Mouse (Mus musculus) ES-E14 (cell line): ENCODE data around the gene Fam126b. TPM values are rescaled to one million over a fixed set of nuclear protein-coding genes. Genes with fewer than 3 reads are reported as not detected.

Source experiments
- DNase-seq: peaks from one replicate; pipeline ENCODE4 v3.0.0-alpha.2; 2013; ENCODE audit warnings: low read depth, low spot score
- H3K27ac ChIP-seq: 2 replicates; pipeline ENCODE4 v1.5.1; 2012; ENCODE audit warnings: low read depth, mild to moderate bottlenecking, low read length, moderate library complexity, mixed read lengths; ENCODE audit not compliant: poor library complexity, insufficient read depth, severe bottlenecking
- H3K36me3 ChIP-seq: 2 replicates; pipeline ENCODE4 v1.6.1; 2012; ENCODE audit warnings: mild to moderate bottlenecking, low read length, moderate library complexity, mixed read lengths; ENCODE audit not compliant: control insufficient read depth, poor library complexity, insufficient read depth, severe bottlenecking
- H3K4me1 ChIP-seq, 2 experiments: fragments of 150-350 bp in 1 of 2; sonication (generic) in 1 of 2; 2 replicates each; pipeline ENCODE4 v1.6.1; 2012; ENCODE audit warnings: low read length in 2 of 2, mild to moderate bottlenecking in 1 of 2, mixed read lengths in 1 of 2; ENCODE audit not compliant: control insufficient read depth in 2 of 2, insufficient read depth in 2 of 2, poor library complexity in 1 of 2
- H3K4me3 ChIP-seq, 2 experiments: fragments of 150-350 bp in 1 of 2; sonication (generic) in 1 of 2; 2 replicates each; pipeline ENCODE4 v1.5.1; 2012; ENCODE audit warnings: low read length in 2 of 2, low read depth in 1 of 2, mild to moderate bottlenecking in 1 of 2, mixed read lengths in 1 of 2; ENCODE audit not compliant: insufficient read depth in 1 of 2, poor library complexity in 1 of 2, severe bottlenecking in 1 of 2
- H3K9ac ChIP-seq: 2 replicates; pipeline ENCODE4 v1.6.1; 2012; ENCODE audit warnings: low read depth, mild to moderate bottlenecking, low read length, mixed read lengths; ENCODE audit not compliant: poor library complexity, insufficient read depth, severe bottlenecking
- H3K9me3 ChIP-seq: fragments of 150-350 bp; sonication (generic); 2 replicates; pipeline ENCODE4 v1.6.1; 2012; ENCODE audit warnings: low read depth, mild to moderate bottlenecking, low read length; ENCODE audit not compliant: control insufficient read depth, insufficient read depth
- CHD2 ChIP-seq: IDR thresholded peaks from 2 replicates; pipeline ENCODE4 v1.6.1; 2014; ENCODE audit warnings: mild to moderate bottlenecking, low read depth, low read length, inconsistent platforms
- HCFC1 ChIP-seq: IDR thresholded peaks from 2 replicates; pipeline ENCODE4 v1.6.1; 2012; ENCODE audit warnings: low read length, inconsistent platforms, borderline replicate concordance; ENCODE audit not compliant: insufficient read depth
- MAFK ChIP-seq: IDR thresholded peaks from 2 replicates; pipeline ENCODE4 v1.6.1; 2014; ENCODE audit warnings: mild to moderate bottlenecking, low read depth, low read length, inconsistent platforms; ENCODE audit not compliant: insufficient read depth
- ZC3H11A ChIP-seq: IDR thresholded peaks from 2 replicates; pipeline ENCODE4 v1.6.1; 2012; ENCODE audit warnings: low read depth, mild to moderate bottlenecking, inconsistent platforms, low read length, borderline replicate concordance
- ZNF384 ChIP-seq: IDR thresholded peaks from 2 replicates; pipeline ENCODE4 v1.6.1; 2012; ENCODE audit warnings: low read depth, low read length, inconsistent platforms
- in situ Hi-C, 2 experiments: fragments of 600-800 bp; cut with MboI; formaldehyde crosslinking; loops; one replicate each; pipeline ENCODE4 v1.15.1; 2025; ENCODE audit warnings: low sequenced_read_pairs in 2 of 2, inconsistent platforms in 1 of 2; ENCODE audit not compliant: unreplicated experiment in 2 of 2
- total RNA-seq: library from RNA; depleted of rRNA; stranded (reverse); fragments of 300-350 nt; gene quantifications from 2 replicates; pipeline ENCODE4 v1.2.3, GENCODE M21; 2012

Gene Fam126b
- total RNA-seq, 1 experiment = 17.6 TPM

DNA sequence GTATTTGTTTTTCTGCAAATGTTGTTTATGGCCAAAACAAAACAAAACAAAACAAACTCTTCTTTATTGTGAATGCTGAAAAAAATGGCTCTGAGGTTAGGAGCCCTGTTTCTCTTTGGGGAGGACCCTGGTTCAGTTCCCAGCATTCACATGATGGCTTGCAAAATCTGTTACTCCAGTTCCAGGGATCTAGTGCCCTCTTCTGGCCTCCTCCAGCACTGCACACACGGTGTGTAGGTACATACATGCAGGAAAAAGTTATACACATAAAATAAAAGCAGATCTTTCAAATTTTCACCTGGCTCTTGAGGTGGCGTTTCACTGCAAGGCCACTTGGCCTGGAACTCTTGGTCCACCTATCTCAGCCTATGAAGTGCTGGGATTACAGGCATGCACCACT lies 32.6 kb upstream of the Fam126b start:
- no peaks in the 10 kb centered on the region for H3K36me3 ChIP-seq
- TF ChIP-seq HCFC1 = no peak
- TF ChIP-seq CHD2 = no peak
- TF ChIP-seq ZNF384 = no peak
- TF ChIP-seq ZC3H11A = no peak
- TF ChIP-seq MAFK = no peak
- no peaks in the 10 kb centered on the region for H3K9me3 ChIP-seq
- no peak overlapping the region for H3K27ac ChIP-seq
- in situ Hi-C loops = no loop called here
- no peaks in the 10 kb centered on the region for H3K4me1 ChIP-seq
- H3K9ac ChIP-seq = no peak overlapping the region
- DNase-seq = no peak
- no peak overlapping the region for H3K4me3 ChIP-seq

DNA sequence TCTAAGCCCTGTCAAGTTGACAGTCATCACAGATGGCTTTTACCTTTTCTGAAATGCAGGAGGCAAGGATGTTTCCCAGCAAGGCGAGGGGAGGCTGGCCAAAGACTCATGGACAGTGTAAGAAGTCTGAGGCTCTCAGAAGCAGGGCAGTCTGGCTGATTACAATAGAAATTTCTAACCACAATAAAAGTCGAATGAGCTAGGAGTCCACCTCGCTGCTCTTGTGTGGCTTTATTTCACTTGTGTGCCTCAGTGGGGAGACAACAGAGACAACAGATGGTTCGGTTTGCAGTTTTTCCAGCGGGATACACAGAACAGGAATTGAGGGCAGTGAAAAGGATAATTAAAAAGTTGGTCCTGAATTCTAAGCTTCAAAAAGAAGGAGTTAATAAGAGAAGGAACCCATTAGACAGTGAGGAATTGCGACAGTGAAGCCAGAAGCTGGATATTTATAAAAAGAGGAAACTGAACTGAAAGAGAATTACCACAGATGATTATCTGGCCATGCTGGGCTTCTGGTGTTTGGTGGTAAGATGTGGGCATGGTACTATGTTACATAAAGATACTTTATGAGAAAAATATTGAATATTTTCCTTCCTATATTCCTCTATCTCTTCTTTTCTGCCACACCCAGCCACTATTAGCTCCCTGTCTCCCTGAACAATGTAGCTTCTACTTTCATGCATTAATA lies 32.0 kb upstream of the Fam126b start:
- no peak overlapping the region for H3K4me3 ChIP-seq
- H3K27ac ChIP-seq = no peak overlapping the region
- no peaks in the 10 kb centered on the region for H3K9me3 ChIP-seq
- no peaks in the 10 kb centered on the region for H3K4me1 ChIP-seq
- in situ Hi-C loops = no loop called here
- no peak overlapping the region for H3K9ac ChIP-seq
- DNase-seq = no peak
- no peaks in the 10 kb centered on the region for H3K36me3 ChIP-seq
- TF ChIP-seq ZNF384 (no peak), ZC3H11A (no peak), HCFC1 (no peak), MAFK (no peak), CHD2 (no peak)

DNA sequence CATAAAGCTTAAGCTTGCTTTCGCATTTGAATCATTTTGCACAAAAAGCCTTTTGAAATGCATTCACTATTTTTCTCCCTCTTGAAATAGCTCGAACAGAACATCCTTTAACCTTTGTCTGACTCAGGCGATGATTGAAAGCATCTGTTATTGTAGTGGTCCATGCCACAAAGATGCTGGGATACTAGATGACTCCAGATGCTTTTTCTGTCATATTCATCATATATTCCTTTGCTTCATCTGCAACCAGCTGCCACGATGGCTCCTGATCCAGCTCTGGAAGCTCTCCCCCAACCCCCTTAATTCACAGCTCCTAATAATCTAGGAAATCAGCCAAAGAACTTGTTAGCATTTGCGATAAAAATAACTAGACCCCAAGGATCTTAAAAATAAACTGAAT lies 31.0 kb upstream of the Fam126b start:
- DNase-seq = no peak
- H3K9ac ChIP-seq = no peak overlapping the region
- H3K4me3 ChIP-seq = no peak overlapping the region
- in situ Hi-C loops = no loop called here
- no peak overlapping the region for H3K27ac ChIP-seq
- H3K4me1 ChIP-seq = no peaks in the 10 kb centered on the region
- no peaks in the 10 kb centered on the region for H3K9me3 ChIP-seq
- no peaks in the 10 kb centered on the region for H3K36me3 ChIP-seq
- no peak for TF ChIP-seq CHD2
- no peak for TF ChIP-seq ZNF384
- no peak for TF ChIP-seq MAFK
- no peak for TF ChIP-seq ZC3H11A
- TF ChIP-seq HCFC1 = no peak

DNA sequence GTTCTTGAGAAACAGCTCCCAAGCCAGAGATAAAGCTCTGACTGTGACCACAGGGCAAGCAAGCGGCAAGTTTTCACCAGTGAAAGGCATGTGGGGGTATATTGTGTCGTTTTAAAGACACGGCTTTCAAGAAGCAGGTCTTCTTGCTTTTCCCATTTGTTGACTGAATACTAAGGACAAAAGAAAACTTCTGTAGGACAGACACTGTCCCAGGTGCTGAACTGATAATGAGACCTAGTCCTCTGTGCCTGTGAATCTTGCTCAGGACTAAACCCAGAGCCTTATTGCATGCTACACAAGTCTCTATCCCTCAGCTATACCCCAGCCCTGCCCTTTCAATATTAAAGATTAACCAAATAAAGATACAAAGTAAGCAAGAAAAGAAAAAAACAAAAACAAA lies 30.1 kb upstream of the Fam126b start:
- Histone ChIP-seq H3K36me3 (no peaks in the 10 kb centered on the region), H3K9me3 (no peaks in the 10 kb centered on the region), H3K4me1 (no peaks in the 10 kb centered on the region), H3K27ac (no peak overlapping the region), H3K4me3 (no peak overlapping the region), H3K9ac (no peak overlapping the region)
- no peak for TF ChIP-seq CHD2
- no peak for TF ChIP-seq ZNF384
- no peak for TF ChIP-seq HCFC1
- TF ChIP-seq ZC3H11A = no peak
- no peak for TF ChIP-seq MAFK
- in situ Hi-C loops = no loop called here
- DNase-seq = no peak

DNA sequence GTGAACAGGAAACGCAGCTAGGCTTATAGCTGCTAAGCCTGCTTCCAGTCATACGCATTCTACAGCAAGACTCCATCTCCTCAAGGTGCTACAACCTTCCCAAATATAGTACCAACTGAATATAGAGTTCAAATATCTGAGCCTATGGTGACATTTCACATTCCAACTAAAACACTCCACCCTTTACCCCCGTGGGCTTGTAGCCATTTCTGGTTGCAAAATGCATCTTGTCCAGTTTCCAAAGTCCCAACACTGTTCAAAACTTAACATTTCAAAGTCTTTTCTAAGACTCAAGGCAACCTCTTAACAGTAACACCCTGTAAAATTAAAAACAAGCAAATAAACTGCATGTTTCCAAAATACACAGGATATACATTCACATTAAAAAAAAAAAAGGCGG lies 29.0 kb upstream of the Fam126b start:
- Histone ChIP-seq H3K27ac (no peak overlapping the region), H3K9ac (no peak overlapping the region), H3K4me1 (no peaks in the 10 kb centered on the region), H3K4me3 (no peak overlapping the region), H3K9me3 (no peaks in the 10 kb centered on the region), H3K36me3 (no peaks in the 10 kb centered on the region)
- TF ChIP-seq ZC3H11A = no peak
- TF ChIP-seq HCFC1 = no peak
- TF ChIP-seq ZNF384 = no peak
- TF ChIP-seq CHD2 = no peak
- in situ Hi-C loops = no loop called here
- no peak for DNase-seq
